9 mouse cellular contexts compared by ENCODE assay signal in genomic region chr8:117260930-117261475, GRCm38 (mm10). TPM values are rescaled to one million over a fixed set of nuclear protein-coding genes. Genes with fewer than 3 reads are reported as not detected.
DNase-seq lines count a peak whose midpoint lies in the region; ATAC-seq and TF ChIP-seq lines count a peak whose summit lies in the region.
"Had no signal": no experiment of that assay in that cellular context is flagged by ENCODE, and none has a peak within 500 bp of the region (broad histone marks: within the 10 kb centered on the region; RNA-seq: fewer than 3 reads in every experiment).

No protein-coding gene starts in this region.

- H3K36me3 ChIP-seq in kidney, postnatal 0 days (ENCODE audit: insufficient read depth, low read length) = no peaks in the 10 kb centered on the region
- no peaks in the 10 kb centered on the region for H3K36me3 ChIP-seq in embryonic facial prominence, embryonic 11.5 days (replicated peaks; ENCODE audit: control insufficient read depth, insufficient read depth, low read depth, low read length)
- H3K36me3 ChIP-seq in hindbrain, embryonic 16.5 days (ENCODE audit: control insufficient read depth, insufficient read depth, low read length) = no peaks in the 10 kb centered on the region
- H3K36me3 ChIP-seq in midbrain, embryonic 16.5 days (ENCODE audit: control insufficient read depth, insufficient read depth, low read length) = no peaks in the 10 kb centered on the region

- H3K27ac ChIP-seq in kidney, postnatal 0 days = 0 out of 2 replicates have a peak overlapping the region, but pooled peaks have one; percentile 31
- no peak overlapping the region for H3K27ac ChIP-seq in embryonic facial prominence, embryonic 11.5 days (replicated peaks; ENCODE audit: low read depth, low read length)
- H3K27ac ChIP-seq in hindbrain, embryonic 16.5 days (ENCODE audit: low read depth, low read length) = peak overlapping the region; percentile 94
- peak overlapping the region; percentile 94 for H3K27ac ChIP-seq in midbrain, embryonic 16.5 days (ENCODE audit: low read length)

- 42% methylated on average over 14 of the region's 14 CpGs for WGBS in kidney, postnatal 0 days
- WGBS in embryonic facial prominence, embryonic 11.5 days = 32% methylated on average over 14 of the region's 14 CpGs
- 21% methylated on average over 14 of the region's 14 CpGs for WGBS in hindbrain, embryonic 16.5 days
- 15% methylated on average over 14 of the region's 14 CpGs for WGBS in midbrain, embryonic 16.5 days

- peaks cover 42% of the 10 kb centered on the region for H3K4me1 ChIP-seq in kidney, postnatal 0 days (replicated peaks; ENCODE audit: insufficient read depth, low read length)
- peaks cover 9% of the 10 kb centered on the region for H3K4me1 ChIP-seq in embryonic facial prominence, embryonic 11.5 days (ENCODE audit: control insufficient read depth, insufficient read depth, low read length)
- H3K4me1 ChIP-seq in hindbrain, embryonic 16.5 days (ENCODE audit: control insufficient read depth, insufficient read depth, low read depth, low read length) = peaks cover 32% of the 10 kb centered on the region
- H3K4me1 ChIP-seq in midbrain, embryonic 16.5 days (ENCODE audit: control insufficient read depth, insufficient read depth, low read length) = peaks cover 36% of the 10 kb centered on the region

- H3K4me2 ChIP-seq in kidney, postnatal 0 days (ENCODE audit: low read length) = peak overlapping the region; percentile 88
- H3K4me2 ChIP-seq in embryonic facial prominence, embryonic 11.5 days (ENCODE audit: low read depth, low read length) = peak overlapping the region; percentile 37
- peak overlapping the region; percentile 89 for H3K4me2 ChIP-seq in hindbrain, embryonic 16.5 days (ENCODE audit: low read length)
- peak overlapping the region; percentile 96 for H3K4me2 ChIP-seq in midbrain, embryonic 16.5 days (ENCODE audit: low read length)

- no peaks in the 10 kb centered on the region for H3K27me3 ChIP-seq in kidney, postnatal 0 days (ENCODE audit: insufficient read depth, low read length)
- no peaks in the 10 kb centered on the region for H3K27me3 ChIP-seq in embryonic facial prominence, embryonic 11.5 days (ENCODE audit: control insufficient read depth, insufficient read depth, low read length)
- no peaks in the 10 kb centered on the region for H3K27me3 ChIP-seq in hindbrain, embryonic 16.5 days (replicated peaks; ENCODE audit: control insufficient read depth, insufficient read depth, low read length)
- H3K27me3 ChIP-seq in midbrain, embryonic 16.5 days (ENCODE audit: control insufficient read depth, insufficient read depth, low read depth, low read length) = no peaks in the 10 kb centered on the region
- H3K27me3 ChIP-seq: Patski had no signal

- ATAC-seq in kidney, postnatal 0 days (replicated peaks; ENCODE audit: low FRiP score, low read depth) = no peak
- ATAC-seq in embryonic facial prominence, embryonic 11.5 days (replicated peaks; ENCODE audit: insufficient number of reproducible peaks, low FRiP score, low TSS enrichment, low read depth) = no peak
- no peak for ATAC-seq in hindbrain, embryonic 16.5 days
- ATAC-seq in midbrain, embryonic 16.5 days = no peak
- ATAC-seq: Patski had no signal

- 0 out of 2 replicates have a peak overlapping the region, but pooled peaks have one; percentile 35 for H3K9ac ChIP-seq in kidney, postnatal 0 days (ENCODE audit: low read depth, low read length)
- no peak overlapping the region; the same call in 1 of the 2 replicates for H3K9ac ChIP-seq in embryonic facial prominence, embryonic 11.5 days (replicated peaks; ENCODE audit: low read length)
- peak overlapping the region; percentile 98 for H3K9ac ChIP-seq in hindbrain, embryonic 16.5 days (ENCODE audit: low read depth, low read length)
- H3K9ac ChIP-seq in midbrain, embryonic 16.5 days (ENCODE audit: low read depth, low read length) = peak overlapping the region; percentile 98

- H3K4me3 ChIP-seq in kidney, postnatal 0 days (replicated peaks; ENCODE audit: low read depth, low read length) = no peak overlapping the region; the same call in 1 of the 2 replicates
- H3K4me3 ChIP-seq in embryonic facial prominence, embryonic 11.5 days (ENCODE audit: low read depth, low read length) = 0 out of 2 replicates have a peak overlapping the region, but pooled peaks have one; percentile 11
- peak overlapping the region; percentile 64 for H3K4me3 ChIP-seq in hindbrain, embryonic 16.5 days (ENCODE audit: low read length)
- peak overlapping the region; percentile 89 for H3K4me3 ChIP-seq in midbrain, embryonic 16.5 days (ENCODE audit: low read depth, low read length)

- TF ChIP-seq CTCF in kidney, postnatal 0 days (IDR thresholded peaks at IDR 0.05; ENCODE audit: low read depth) = no peak

- DNase-seq in kidney, postnatal 0 days (ENCODE audit: low spot score) = peak; percentile 38
- DNase-seq in kidney, postnatal 10 days = no peak
- DNase-seq in embryonic facial prominence, embryonic 11.5 days (ENCODE audit: low spot score) = peak; percentile 33
- DNase-seq in urinary bladder, adult 2 months (ENCODE audit: low spot score) = no peak
- no peak for DNase-seq in adrenal gland, adult 18-20 months (ENCODE audit: low spot score in 2 of 2)
- DNase-seq in thymus, postnatal 14 days = no peak

- H3K9me3 ChIP-seq in kidney, postnatal 0 days (replicated peaks; ENCODE audit: low read length) = no peaks in the 10 kb centered on the region
- no peaks in the 10 kb centered on the region for H3K9me3 ChIP-seq in embryonic facial prominence, embryonic 11.5 days (replicated peaks; ENCODE audit: control insufficient read depth, low read length)
- no peaks in the 10 kb centered on the region for H3K9me3 ChIP-seq in hindbrain, embryonic 16.5 days (ENCODE audit: control insufficient read depth, low read length)
- no peaks in the 10 kb centered on the region for H3K9me3 ChIP-seq in midbrain, embryonic 16.5 days (replicated peaks; ENCODE audit: control insufficient read depth, low read length, poor library complexity, severe bottlenecking)

RNA-seq across cellular contexts. Expression of gene Cmip, which starts 4.1 kb away (rescaled TPM):
- 31.3 and 36.8 TPM in 2 replicates for polyA plus RNA-seq in kidney, postnatal 0 days (2015; fragmentation: Nextera tagmentation; extraction: Ambion mirVana)
- polyA plus RNA-seq in embryonic facial prominence, embryonic 11.5 days (2014; fragmentation: Nextera tagmentation; extraction: Ambion mirVana) = 16.1 and 20.4 TPM in 2 replicates
- polyA plus RNA-seq in hindbrain, embryonic 16.5 days (2015; fragmentation: Nextera tagmentation; extraction: Ambion mirVana) = 136 and 143 TPM in 2 replicates
- polyA plus RNA-seq in midbrain, embryonic 16.5 days (2015; fragmentation: Nextera tagmentation; extraction: Ambion mirVana) = 141 and 146 TPM in 2 replicates
- polyA plus RNA-seq in urinary bladder, adult 2 months (2012; rRNA removed) = 39.4 and 48.7 TPM in 2 replicates
- 100 to 1,000 TPM; 115 to 162 TPM for total RNA-seq in adrenal gland, adult 18-20 months (2021)

Comparison
In these comparisons a context has a peak if more than half of its experiments do, and no peak if none do; other contexts are left out.
1. DNase-seq: peak in kidney, postnatal 0 days (single experiment) and embryonic facial prominence, embryonic 11.5 days (single experiment); none in kidney, postnatal 10 days (single experiment), urinary bladder, adult 2 months (single experiment), adrenal gland, adult 18-20 months (0 of 2) and thymus, postnatal 14 days (single experiment).
2. H3K4me2 ChIP-seq: peak in every context shown above with its lines; median percentile 96 in midbrain, embryonic 16.5 days; 89 in hindbrain, embryonic 16.5 days; 88 in kidney, postnatal 0 days; 37 in embryonic facial prominence, embryonic 11.5 days.